Mouse (Mus musculus) frontal cortex, postnatal 10 days (tissue): ENCODE data around the gene Gemin7.
"Not testable (repeated sequence)": the region's sequence is repeated elsewhere in the genome, so short reads cannot be mapped to it uniquely, and the experiment has no call there.

ENCODE experiments used
- DNase-seq, 2 experiments: peaks; one replicate each; pipeline ENCODE4 v3.0.0; 2022; ENCODE audit warnings: low spot score in 2 of 2, mixed read lengths in 1 of 2

Gemin7 gene

GRCm38 (mm10) chr7:19577141-19577852 lies at the start of gene Gemin7, which contains the start of gene Zfp296:
Gene Gemin7, minus strand, starts transcription at chr7:19577595.
Gene Zfp296, plus strand, starts transcription at chr7:19577287.
- DNase-seq, result no peak

- no peak for DNase-seq
Measured at GRCm38 (mm10) chr7:19623433-19623832, 46.0 kb upstream of the Gemin7 start.

GRCm38 (mm10) chr7:19622241-19622640 lies 44.8 kb upstream of the Gemin7 start:
- DNase-seq, result no peak

- DNase-seq, result peak in 1 of 2 experiments; percentile 32
Measured at GRCm38 (mm10) chr7:19620811-19621210, 43.4 kb upstream of the Gemin7 start.

GRCm38 (mm10) chr7:19619004-19619801 lies 41.8 kb upstream of the Gemin7 start:
- DNase-seq, result peak in 1 of 2 experiments; percentile 65

- no peak for DNase-seq
Measured at GRCm38 (mm10) chr7:19615036-19615577, 37.7 kb upstream of the Gemin7 start.

- no peak for DNase-seq
Measured at GRCm38 (mm10) chr7:19610969-19611368, 33.6 kb upstream of the Gemin7 start.

GRCm38 (mm10) chr7:19609641-19610332 lies 32.4 kb upstream of the Gemin7 start:
- no peak for DNase-seq

- DNase-seq, result no peak
Measured at GRCm38 (mm10) chr7:19607291-19607690, 29.9 kb upstream of the Gemin7 start.

GRCm38 (mm10) chr7:19604606-19605214 lies 27.3 kb upstream of the Gemin7 start:
- not testable (repeated sequence) for DNase-seq

- peak; percentile 91 to 95 for DNase-seq
Measured at GRCm38 (mm10) chr7:19603849-19604605, 26.6 kb upstream of the Gemin7 start, which contains the start of gene Clasrp. Gene Clasrp, minus strand, starts transcription at chr7:19604486.

- DNase-seq, result no peak
Measured at GRCm38 (mm10) chr7:19603055-19603454, 25.7 kb upstream of the Gemin7 start.

- DNase-seq, result no peak
Measured at GRCm38 (mm10) chr7:19600562-19600961, 23.2 kb upstream of the Gemin7 start.

GRCm38 (mm10) chr7:19593061-19593730 lies 15.8 kb upstream of the Gemin7 start:
- no peak for DNase-seq

GRCm38 (mm10) chr7:19589917-19590316 lies 12.5 kb upstream of the Gemin7 start:
- DNase-seq, result peak; percentile 63 to 64

- DNase-seq, result no peak
Measured at GRCm38 (mm10) chr7:19589207-19589606, 11.8 kb upstream of the Gemin7 start.

GRCm38 (mm10) chr7:19586269-19586668 lies 8.9 kb upstream of the Gemin7 start:
- no peak for DNase-seq

- DNase-seq, result no peak
Measured at GRCm38 (mm10) chr7:19580634-19581033, 3.2 kb upstream of the Gemin7 start.

- DNase-seq, result no peak
Measured at GRCm38 (mm10) chr7:19579751-19580150, 2.4 kb upstream of the Gemin7 start.

- DNase-seq, result no peak
Measured at GRCm38 (mm10) chr7:19578436-19578835, 1.0 kb upstream of the Gemin7 start.
